Mouse (Mus musculus) heart, embryonic 11.5 days (tissue): ENCODE results near the gene Pde4c. TPM values are rescaled to one million over a fixed set of nuclear protein-coding genes. Genes with fewer than 3 reads are reported as not detected.

Experiments
- ATAC-seq: fragments of 200-750 bp; cut with Nextera tagmentation; replicated peaks from 2 replicates; pipeline ENCODE4 v1.8.0; 2017; ENCODE audit warnings: moderate library complexity; ENCODE audit not compliant: insufficient number of reproducible peaks, low FRiP score, low TSS enrichment
- H3K27ac ChIP-seq: fragments of 300-500 bp; sonication (generic); 2 replicates; pipeline ENCODE4 v1.5.1; 2014; ENCODE audit warnings: mild to moderate bottlenecking, low read depth, low read length
- H3K27me3 ChIP-seq: fragments of 300-500 bp; sonication (generic); 2 replicates; pipeline ENCODE4 v1.6.1; 2014; ENCODE audit warnings: mild to moderate bottlenecking, low read length, mixed read lengths; ENCODE audit not compliant: control insufficient read depth, insufficient read depth
- H3K36me3 ChIP-seq: fragments of 300-500 bp; sonication (generic); 2 replicates; pipeline ENCODE4 v1.6.1; 2014; ENCODE audit warnings: mild to moderate bottlenecking, low read length, moderate library complexity, mixed read lengths; ENCODE audit not compliant: control insufficient read depth, insufficient read depth
- H3K4me1 ChIP-seq: fragments of 300-500 bp; sonication (generic); 2 replicates; pipeline ENCODE4 v1.6.1; 2014; ENCODE audit warnings: low read length; ENCODE audit not compliant: control insufficient read depth, insufficient read depth
- H3K4me2 ChIP-seq: fragments of 300-500 bp; sonication (generic); 2 replicates; pipeline ENCODE4 v1.6.1; 2014; ENCODE audit warnings: mild to moderate bottlenecking, moderate library complexity
- H3K4me3 ChIP-seq: fragments of 300-500 bp; sonication (generic); 2 replicates; pipeline ENCODE4 v1.5.1; 2014; ENCODE audit warnings: low read depth, low read length
- H3K9ac ChIP-seq: fragments of 300-500 bp; sonication (generic); 2 replicates; pipeline ENCODE4 v1.6.1; 2014; ENCODE audit warnings: mild to moderate bottlenecking, low read depth, low read length, moderate library complexity
- H3K9me3 ChIP-seq: fragments of 300-500 bp; sonication (generic); replicated peaks from 2 replicates; pipeline ENCODE4 v1.6.1; 2016; ENCODE audit warnings: low read length; ENCODE audit not compliant: control insufficient read depth
- WGBS: fragments of 180-500 bp; shearing (Covaris S2); extraction: QIAGEN DNeasy Blood & Tissue Kit; methylation state at CpG from one replicate; pipeline ENCODE4 v1.1.7; 2014; ENCODE audit not compliant: insufficient replicate concordance; 5-methylcytosine and 5-hydroxymethylcytosine counted together
- polyA plus RNA-seq: library from polyadenylated mRNA; unstranded; fragments of >200 nt; fragmentation: Nextera tagmentation; extraction: Ambion mirVana; gene quantifications from 2 replicates; pipeline ENCODE4 v1.2.1, GENCODE M21; 2014

Pde4c gene
- polyA plus RNA-seq, 1 experiment from 2014 or later, result not detected

DNA sequence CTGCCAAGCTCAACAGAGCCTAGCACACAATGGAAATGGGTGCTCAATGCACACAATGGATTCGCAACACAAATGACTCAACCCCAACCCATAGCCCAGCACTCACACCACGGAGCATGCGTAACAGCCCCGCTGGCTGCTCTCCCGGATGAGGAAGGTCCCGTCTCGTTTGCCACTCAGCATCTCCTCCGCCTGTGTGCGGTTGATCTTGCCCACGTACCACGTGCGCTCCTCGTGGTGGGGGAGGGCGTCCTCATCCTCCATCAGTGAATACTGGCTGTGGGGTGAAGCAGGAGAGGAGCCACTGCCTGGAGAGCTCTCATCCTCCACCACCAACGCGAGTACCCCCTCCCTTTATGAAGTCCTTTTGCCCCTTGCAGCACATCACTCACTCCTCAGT lies 45.4 kb downstream of the Pde4c start:
- peaks cover 18% of the 10 kb centered on the region for H3K4me1 ChIP-seq
- WGBS, result 84% methylated on average over 16 of the region's 16 CpGs
- H3K36me3 ChIP-seq, result peaks cover 17% of the 10 kb centered on the region
- H3K4me3 ChIP-seq, result no peak overlapping the region
- peaks cover 2% of the 10 kb centered on the region; the same call in 1 of the 2 replicates for H3K27me3 ChIP-seq
- no peak for ATAC-seq
- no peak overlapping the region for H3K9ac ChIP-seq
- no peak overlapping the region for H3K4me2 ChIP-seq
- H3K27ac ChIP-seq, result no peak overlapping the region
- no peaks in the 10 kb centered on the region for H3K9me3 ChIP-seq

DNA sequence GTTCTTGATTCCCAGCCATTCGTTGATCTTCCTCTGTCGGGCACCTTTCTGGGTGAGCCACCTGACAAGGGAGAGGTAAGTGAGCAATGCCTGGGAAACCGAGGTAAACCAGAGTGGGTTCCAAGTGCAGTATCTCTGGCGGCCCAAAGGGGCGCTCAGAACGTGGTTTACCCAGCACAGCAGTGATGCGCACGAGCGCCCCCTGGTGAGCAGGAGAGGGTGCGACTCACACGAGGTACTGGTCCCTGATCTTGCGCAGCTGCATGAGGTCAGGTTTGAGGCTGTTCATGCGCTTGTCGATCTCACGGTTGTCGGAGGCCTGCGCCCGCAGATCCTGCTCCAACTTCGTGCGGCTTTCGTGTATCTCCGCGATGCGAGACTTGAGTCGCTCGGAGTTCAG lies 45.8 kb downstream of the Pde4c start:
- Histone ChIP-seq H3K27me3 (peaks cover 2% of the 10 kb centered on the region; the same call in 1 of the 2 replicates), H3K9ac (no peak overlapping the region), H3K4me3 (no peak overlapping the region), H3K4me2 (no peak overlapping the region), H3K27ac (no peak overlapping the region), H3K9me3 (no peaks in the 10 kb centered on the region), H3K36me3 (peaks cover 17% of the 10 kb centered on the region), H3K4me1 (peaks cover 20% of the 10 kb centered on the region)
- no peak; the same call in 1 of the 2 replicates for ATAC-seq
- 7% methylated on average over 26 of the region's 26 CpGs for WGBS

DNA sequence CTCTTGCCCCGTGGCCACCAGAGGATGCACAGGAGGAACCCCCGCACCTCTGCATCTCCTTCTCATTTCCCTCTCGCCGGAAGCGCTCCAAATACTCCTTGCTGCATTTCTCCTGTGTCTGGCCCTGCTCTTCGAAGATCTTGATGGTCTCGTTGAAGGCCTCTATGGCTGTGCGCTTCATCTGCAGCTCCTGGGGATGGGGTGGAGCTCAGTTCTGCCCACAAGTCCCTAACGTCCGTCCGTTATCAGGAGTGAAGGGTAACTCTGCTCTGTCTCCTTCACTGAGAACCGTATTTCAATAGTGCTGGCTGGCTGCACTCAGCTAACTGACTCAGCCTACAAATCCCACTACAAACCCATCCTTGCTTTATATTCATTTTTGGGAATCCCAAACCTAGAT lies 46.3 kb downstream of the Pde4c start:
- no peaks in the 10 kb centered on the region for H3K9me3 ChIP-seq
- no peak overlapping the region for H3K4me2 ChIP-seq
- no peak overlapping the region for H3K4me3 ChIP-seq
- peaks cover 2% of the 10 kb centered on the region; the same call in 1 of the 2 replicates for H3K27me3 ChIP-seq
- 57% methylated on average over 12 of the region's 12 CpGs for WGBS
- no peak overlapping the region for H3K9ac ChIP-seq
- no peak overlapping the region for H3K27ac ChIP-seq
- H3K4me1 ChIP-seq, result peaks cover 22% of the 10 kb centered on the region
- no peak for ATAC-seq
- H3K36me3 ChIP-seq, result peaks cover 17% of the 10 kb centered on the region

DNA sequence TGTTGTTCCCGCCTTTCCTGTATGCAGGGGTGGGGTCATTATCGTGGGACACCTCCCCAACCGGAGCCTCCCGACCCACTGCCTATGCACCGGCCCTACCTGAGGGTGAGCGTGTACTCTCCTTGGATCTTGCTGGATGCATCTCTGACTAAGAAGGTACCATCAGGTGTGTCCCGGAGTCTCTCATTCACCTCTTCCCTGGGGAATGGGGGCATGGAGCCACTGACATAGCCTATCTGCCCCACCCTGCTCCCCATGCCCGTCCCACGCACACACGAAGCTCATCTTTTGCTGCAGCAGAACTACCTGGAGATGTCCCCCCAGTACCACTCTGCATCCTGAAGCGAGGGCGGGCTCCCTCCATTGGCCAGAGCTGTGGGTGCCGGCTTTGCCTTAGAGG lies 47.2 kb downstream of the Pde4c start:
- H3K4me1 ChIP-seq, result peaks cover 25% of the 10 kb centered on the region
- H3K36me3 ChIP-seq, result peaks cover 17% of the 10 kb centered on the region
- no peak overlapping the region for H3K4me2 ChIP-seq
- WGBS, result 90% methylated on average over 13 of the region's 13 CpGs
- H3K27ac ChIP-seq, result no peak overlapping the region
- peaks cover 2% of the 10 kb centered on the region; the same call in 1 of the 2 replicates for H3K27me3 ChIP-seq
- H3K9me3 ChIP-seq, result no peaks in the 10 kb centered on the region
- no peak for ATAC-seq
- H3K4me3 ChIP-seq, result no peak overlapping the region
- no peak overlapping the region for H3K9ac ChIP-seq

DNA sequence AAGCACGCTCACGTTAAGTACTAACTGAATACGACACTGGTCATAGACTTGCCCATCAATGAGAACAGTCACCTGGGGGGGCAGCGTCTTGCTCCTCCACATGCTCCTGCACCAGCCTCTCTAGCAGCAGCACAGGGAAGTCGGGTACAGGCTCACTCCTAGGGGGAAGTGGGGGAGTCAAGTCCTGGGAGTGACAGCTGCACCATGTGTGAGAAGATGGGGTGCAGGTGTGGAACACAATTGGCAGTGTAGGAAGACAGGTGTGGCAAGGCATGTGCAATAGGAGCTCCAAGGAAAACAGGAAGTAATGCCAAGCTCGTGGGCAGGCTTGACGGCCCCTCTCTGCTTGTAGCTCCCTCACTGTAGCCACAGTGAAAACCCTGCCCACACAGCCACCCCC lies 47.7 kb downstream of the Pde4c start:
- H3K4me1 ChIP-seq, result peaks cover 23% of the 10 kb centered on the region
- ATAC-seq, result no peak
- no peak overlapping the region for H3K4me2 ChIP-seq
- H3K9ac ChIP-seq, result no peak overlapping the region
- no peak overlapping the region for H3K27ac ChIP-seq
- H3K9me3 ChIP-seq, result no peaks in the 10 kb centered on the region
- no peak overlapping the region for H3K4me3 ChIP-seq
- peaks cover 2% of the 10 kb centered on the region; the same call in 1 of the 2 replicates for H3K27me3 ChIP-seq
- peaks cover 17% of the 10 kb centered on the region for H3K36me3 ChIP-seq
- WGBS, result 85% methylated on average over 7 of the region's 7 CpGs

DNA sequence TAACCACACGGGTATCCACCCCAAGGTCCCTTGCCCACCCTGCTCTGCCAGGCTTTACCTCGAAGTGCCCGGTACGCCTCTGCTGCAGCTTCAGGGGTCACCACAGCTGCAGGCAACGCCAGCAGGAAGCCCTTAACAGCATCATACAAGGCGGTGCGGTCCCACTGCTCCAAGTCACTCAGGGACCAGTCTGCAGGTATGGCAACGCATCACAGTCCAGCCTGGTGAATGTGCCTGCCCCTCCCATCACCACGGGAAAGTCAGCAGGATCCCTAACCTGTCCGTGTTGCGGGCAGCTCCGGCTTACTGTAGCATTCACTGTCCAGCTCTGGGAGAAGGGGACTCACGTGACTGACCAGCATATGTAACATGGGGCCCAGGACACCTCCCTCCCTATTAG lies 48.6 kb downstream of the Pde4c start:
- Histone ChIP-seq H3K9me3 (no peaks in the 10 kb centered on the region), H3K36me3 (peaks cover 17% of the 10 kb centered on the region), H3K27ac (no peak overlapping the region), H3K4me3 (no peak overlapping the region), H3K4me1 (peaks cover 15% of the 10 kb centered on the region), H3K9ac (no peak overlapping the region), H3K27me3 (peaks cover 2% of the 10 kb centered on the region; the same call in 1 of the 2 replicates), H3K4me2 (no peak overlapping the region)
- no peak for ATAC-seq
- WGBS, result 95% methylated on average over 13 of the region's 13 CpGs

DNA sequence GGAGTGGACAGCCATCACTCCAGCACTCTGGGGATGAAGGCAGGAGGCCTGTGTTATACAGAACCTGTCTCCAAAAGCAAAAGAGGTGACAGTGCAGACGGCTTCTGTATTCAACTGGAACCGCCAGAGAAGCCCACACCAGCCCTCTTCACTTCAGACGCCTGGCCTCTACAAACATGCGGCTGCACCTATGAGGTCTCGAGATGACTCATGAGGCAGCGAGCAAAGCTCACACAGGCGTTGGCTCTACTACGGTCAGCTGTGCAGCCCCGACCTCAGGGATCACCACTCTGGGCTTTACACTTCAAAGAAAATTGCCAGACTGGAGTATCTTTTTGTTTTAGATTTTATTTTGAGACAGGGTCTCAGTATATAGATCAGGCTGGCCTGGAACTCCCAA lies 49.4 kb downstream of the Pde4c start:
- Histone ChIP-seq H3K36me3 (peaks cover 17% of the 10 kb centered on the region), H3K9me3 (no peaks in the 10 kb centered on the region), H3K9ac (no peak overlapping the region), H3K4me2 (no peak overlapping the region), H3K4me3 (no peak overlapping the region), H3K27ac (no peak overlapping the region), H3K4me1 (peaks cover 19% of the 10 kb centered on the region), H3K27me3 (0 out of 2 replicates have a peak, but pooled peaks cover under 1% of the 10 kb centered on the region)
- 83% methylated on average over 9 of the region's 9 CpGs for WGBS
- no peak for ATAC-seq

DNA sequence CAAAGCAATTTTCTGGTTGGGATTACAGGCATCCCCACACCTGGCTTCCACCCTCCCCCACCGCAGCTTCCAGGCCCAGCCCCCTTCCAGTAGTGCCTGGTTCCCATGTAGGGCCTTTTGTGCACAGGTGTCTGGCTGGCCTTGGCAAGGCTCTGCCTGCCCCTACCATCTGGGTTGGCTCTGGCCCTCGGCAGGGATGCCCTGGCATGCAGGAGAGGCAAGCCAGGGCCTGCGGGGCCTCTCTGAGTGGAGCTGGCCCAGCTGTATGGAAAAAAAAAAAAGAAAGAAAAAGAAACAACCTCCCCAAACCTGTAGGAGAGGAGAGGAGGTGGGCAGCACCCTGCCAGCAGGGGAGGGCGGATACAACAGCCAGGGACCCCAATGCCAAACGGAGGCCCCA lies 49.9 kb downstream of the Pde4c start:
- 82% methylated on average over 5 of the region's 5 CpGs for WGBS
- no peak overlapping the region for H3K27ac ChIP-seq
- H3K27me3 ChIP-seq, result no peaks in the 10 kb centered on the region
- H3K4me2 ChIP-seq, result no peak overlapping the region
- H3K36me3 ChIP-seq, result peaks cover 15% of the 10 kb centered on the region
- H3K9ac ChIP-seq, result no peak overlapping the region
- no peak overlapping the region for H3K4me3 ChIP-seq
- ATAC-seq, result no peak
- H3K4me1 ChIP-seq, result peaks cover 24% of the 10 kb centered on the region
- no peaks in the 10 kb centered on the region for H3K9me3 ChIP-seq

DNA sequence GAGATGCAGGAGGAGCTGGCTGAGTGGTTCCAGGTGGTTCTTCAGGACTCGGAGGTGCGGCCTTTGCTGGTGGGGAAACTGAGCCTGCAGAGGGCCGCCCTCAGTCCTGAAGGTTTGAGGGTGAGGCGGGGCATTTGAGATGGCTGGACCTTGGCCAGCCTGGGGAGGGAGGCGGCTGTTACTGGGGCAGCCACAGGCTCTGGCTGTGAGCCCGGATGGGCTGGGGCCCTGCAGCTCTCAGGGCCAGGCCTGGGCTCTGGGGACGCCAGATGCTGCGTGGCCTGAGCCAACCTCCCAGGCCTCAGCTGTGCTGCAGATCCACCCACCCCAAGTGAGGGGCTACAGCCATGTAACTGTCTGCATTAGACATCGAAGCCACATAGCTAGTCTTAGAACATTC lies 50.3 kb downstream of the Pde4c start:
- Histone ChIP-seq H3K4me3 (no peak overlapping the region), H3K4me1 (peaks cover 24% of the 10 kb centered on the region), H3K27me3 (no peaks in the 10 kb centered on the region), H3K9ac (peak overlapping the region; percentile 39; the same call in 1 of the 2 replicates), H3K9me3 (no peaks in the 10 kb centered on the region), H3K36me3 (peaks cover 10% of the 10 kb centered on the region), H3K27ac (no peak overlapping the region), H3K4me2 (no peak overlapping the region)
- 74% methylated on average over 9 of the region's 9 CpGs for WGBS
- no peak for ATAC-seq
